Mouse (Mus musculus): Measurements from ENCODE around the gene As3mt.

The As3mt gene

GRCm38 (mm10) chr19:46707296-46708151, at the start of gene As3mt:
As3mt (plus strand) TSS chr19:46707458.
- CTCF ChIA-PET: interaction anchor here in 3 of 4 experiments (0.6 to 1.5 kb wide), 4 partner anchors 37 to 180 kb away, joined by 3 to 7 read pairs (median 3); no protein-coding TSS in a partner anchor
- POLR2A ChIA-PET: interaction anchor here in 3 of 4 experiments (0.6 to 2.6 kb wide), 21 partner anchors 8 to 360 kb away, joined by 3 to 14 read pairs (median 4); partner anchors contain the start of genes Borcs7 (in 2 of the 3), Arl3 (in 1 of the 3), Cnnm2 (in 1 of the 3) and Sfxn2 (in 1 of the 3)

- POLR2A ChIA-PET: interaction anchor here in 3 of 4 experiments (0.8 to 2.2 kb wide), 9 partner anchors 9 to 147 kb away, joined by 3 to 13 read pairs (median 4); no protein-coding TSS in a partner anchor
- CTCF ChIA-PET: interaction anchor here (0.5 to 2.2 kb wide), 36 partner anchors 12 to 1188 kb away, joined by 3 to 11 read pairs (median 3); partner anchors contain the start of genes Cyp17a1 (in 2 of the 4), Actr1a (in 1 of the 4) and Sufu (in 1 of the 4)
Observed at GRCm38 (mm10) chr19:46658348-46658747, 48.9 kb upstream of the As3mt start.

- ChIA-PET POLR2A (interaction anchor here in 2 of 4 experiments (0.5 to 1.9 kb wide), 5 partner anchors 14 to 176 kb away, joined by 3 to 8 read pairs (median 3); partner anchors contain the start of gene Cyp17a1 (in 1 of the 2)), CTCF (interaction anchor here in 2 of 4 experiments (0.6 to 2.2 kb wide), 6 partner anchors 9 to 510 kb away, joined by 3 to 10 read pairs (median 4); partner anchors contain the start of gene Actr1a (in 1 of the 2))
Observed at GRCm38 (mm10) chr19:46658851-46659250, 48.4 kb upstream of the As3mt start.

GRCm38 (mm10) chr19:46661511-46661910, 45.7 kb upstream of the As3mt start:
- ChIA-PET CTCF (no interaction called here), POLR2A (no interaction called here)

- CTCF ChIA-PET: interaction anchor here in 1 of 4 experiments (1.2 kb wide), 1 partner anchor 226 kb away, joined by 3 read pairs; no protein-coding TSS in a partner anchor
- POLR2A ChIA-PET: no interaction called here
Observed at GRCm38 (mm10) chr19:46662214-46662613, 45.0 kb upstream of the As3mt start.

GRCm38 (mm10) chr19:46662784-46663183, 44.5 kb upstream of the As3mt start:
- ChIA-PET CTCF (interaction anchor here in 1 of 4 experiments (1.2 kb wide), 1 partner anchor 227 kb away, joined by 3 read pairs; no protein-coding TSS in a partner anchor), POLR2A (no interaction called here)

GRCm38 (mm10) chr19:46665474-46665873, 41.8 kb upstream of the As3mt start:
- CTCF ChIA-PET: no interaction called here
- POLR2A ChIA-PET: interaction anchor here in 1 of 4 experiments (0.9 to 1.5 kb wide), 2 partner anchors 9 to 20 kb away, joined by 3 to 4 read pairs; no protein-coding TSS in a partner anchor

- POLR2A ChIA-PET: interaction anchor here in 3 of 4 experiments (0.7 to 1.4 kb wide), 7 partner anchors 10 to 74 kb away, joined by 3 to 4 read pairs (median 3); partner anchors contain the start of gene Wbp1l (in 1 of the 3)
Observed at GRCm38 (mm10) chr19:46667300-46667699, 40.0 kb upstream of the As3mt start.

GRCm38 (mm10) chr19:46668263-46668662, 39.0 kb upstream of the As3mt start:
- CTCF ChIA-PET: interaction anchor here in 3 of 4 experiments (0.6 to 0.9 kb wide), 4 partner anchors 9 to 30 kb away, joined by 3 to 4 read pairs (median 3); no protein-coding TSS in a partner anchor
- POLR2A ChIA-PET: interaction anchor here in 3 of 4 experiments (0.7 to 1.4 kb wide), 5 partner anchors 11 to 73 kb away, joined by 3 to 4 read pairs (median 4); partner anchors contain the start of gene Wbp1l (in 1 of the 3)

More at GRCm38 (mm10) chr19:46667300-46667699, 40.0 kb upstream of the As3mt start:
- CTCF ChIA-PET: interaction anchor here in 1 of 4 experiments (0.9 kb wide), 1 partner anchor 8 kb away, joined by 3 read pairs; no protein-coding TSS in a partner anchor

GRCm38 (mm10) chr19:46669802-46670201, 37.5 kb upstream of the As3mt start:
- CTCF ChIA-PET: interaction anchor here in 2 of 4 experiments (1.4 to 2.1 kb wide), 3 partner anchors 37 to 71 kb away, joined by 3 to 5 read pairs (median 4); partner anchors contain the start of gene As3mt (in 1 of the 2)
- POLR2A ChIA-PET: interaction anchor here in 1 of 4 experiments (1.3 kb wide), 1 partner anchor 20 kb away, joined by 3 read pairs; the partner anchor contains the start of gene Borcs7

GRCm38 (mm10) chr19:46670691-46671090, 36.6 kb upstream of the As3mt start:
- POLR2A ChIA-PET: interaction anchor here in 2 of 4 experiments (0.8 to 1.0 kb wide), 3 partner anchors 13 to 199 kb away, joined by 3 read pairs; no protein-coding TSS in a partner anchor

GRCm38 (mm10) chr19:46672766-46673418, 34.4 kb upstream of the As3mt start, which contains the start of gene Cyp17a1:
Cyp17a1 (minus strand) TSS chr19:46673172.
- ChIA-PET POLR2A (interaction anchor here in 3 of 4 experiments (0.6 to 1.3 kb wide), 5 partner anchors 8 to 99 kb away, joined by 3 to 5 read pairs (median 4); partner anchors contain the start of genes Borcs7 (in 1 of the 3), Cnnm2 (in 1 of the 3) and Sfxn2 (in 1 of the 3)), CTCF (interaction anchor here in 2 of 4 experiments (0.8 to 1.6 kb wide), 3 partner anchors 15 to 60 kb away, joined by 3 to 4 read pairs (median 4); no protein-coding TSS in a partner anchor)

More at GRCm38 (mm10) chr19:46670691-46671090, 36.6 kb upstream of the As3mt start:
- CTCF ChIA-PET: interaction anchor here (0.6 to 2.2 kb wide), 23 partner anchors 11 to 205 kb away, joined by 3 to 12 read pairs (median 3); partner anchors contain the start of gene As3mt (in 1 of the 4)

GRCm38 (mm10) chr19:46675641-46676040, 31.6 kb upstream of the As3mt start:
- CTCF ChIA-PET: interaction anchor here in 1 of 4 experiments (0.6 kb wide), 1 partner anchor 279 kb away, joined by 3 read pairs; no protein-coding TSS in a partner anchor
- POLR2A ChIA-PET: interaction anchor here in 1 of 4 experiments (1.3 kb wide), 1 partner anchor 14 kb away, joined by 5 read pairs; the partner anchor contains the start of gene Borcs7

GRCm38 (mm10) chr19:46679720-46680383, 27.4 kb upstream of the As3mt start:
- ChIA-PET CTCF (no interaction called here), POLR2A (interaction anchor here in 2 of 4 experiments (0.6 to 1.6 kb wide), 2 partner anchors 13 to 75 kb away, joined by 5 to 8 read pairs; no protein-coding TSS in a partner anchor)

- ChIA-PET POLR2A (interaction anchor here (0.8 to 1.8 kb wide), 25 partner anchors 9 to 537 kb away, joined by 3 to 13 read pairs (median 3); partner anchors contain the start of genes As3mt (in 2 of the 4), Cyp17a1 (in 1 of the 4) and Wbp1l (in 1 of the 4)), CTCF (interaction anchor here in 3 of 4 experiments (0.7 to 0.8 kb wide), 3 partner anchors 9 to 254 kb away, joined by 3 to 4 read pairs (median 3); no protein-coding TSS in a partner anchor)
Observed at GRCm38 (mm10) chr19:46689460-46690372, 17.5 kb upstream of the As3mt start, which contains the start of gene Borcs7. Borcs7 (plus strand) TSS chr19:46689906.

Measured in embryonic stem cell, embryonic (primary cell).